Mouse (Mus musculus): ENCODE measurements around the gene Fastkd3. TPM values are rescaled to one million over a fixed set of nuclear protein-coding genes. Genes with fewer than 3 reads are reported as not detected.
A peak's percentile ranks its signal among the peaks of the same experiment; 100 is the strongest.
"Not testable (repeated sequence)": the region's sequence is repeated elsewhere in the genome, so short reads cannot be mapped to it uniquely, and the experiment has no call there.

The Fastkd3 gene
- polyA plus RNA-seq (2016; fragmentation: Nextera tagmentation; extraction: Ambion mirVana), result 26.8 and 34.9 TPM in 2 replicates

GRCm38 (mm10) chr13:68581747-68582516 lies at the start of gene Fastkd3, which contains the start of gene Mtrr:
TSS of gene Fastkd3 (plus strand) at chr13:68582234.
TSS of gene Mtrr (minus strand) at chr13:68582149.
- peak within 1 kb of the TSS; percentile 74 for H3K27ac ChIP-seq
- H3K36me3 ChIP-seq, result peaks cover 45% of the 10 kb centered on the region
- no peaks in the 10 kb centered on the region for H3K9me3 ChIP-seq (replicated peaks)
- under 1% methylated on average over 75 of the region's 81 CpGs for WGBS
- H3K9ac ChIP-seq, result peak within 1 kb of the TSS; percentile 81
- peak; percentile 100 for ATAC-seq (ENCODE audit: low FRiP score)
- no peaks in the 10 kb centered on the region for H3K27me3 ChIP-seq
- H3K4me1 ChIP-seq, result peaks cover 10% of the 10 kb centered on the region
- peak within 1 kb of the TSS; percentile 79 for H3K4me3 ChIP-seq
- peak within 1 kb of the TSS; percentile 76 for H3K4me2 ChIP-seq (replicated peaks)

GRCm38 (mm10) chr13:68553391-68553790 lies 28.6 kb upstream of the Fastkd3 start:
- H3K36me3 ChIP-seq; H3K9me3 ChIP-seq (replicated peaks); H3K4me2 ChIP-seq (replicated peaks); H3K4me1 ChIP-seq; H3K27ac ChIP-seq; H3K4me3 ChIP-seq; H3K9ac ChIP-seq; H3K27me3 ChIP-seq: not testable (repeated sequence)
- WGBS, result 20% methylated on average over 6 of the region's 6 CpGs
- 0 out of 2 replicates have a peak, but pooled peaks have one; percentile 43 for ATAC-seq (ENCODE audit: low FRiP score)

GRCm38 (mm10) chr13:68568110-68568509 lies 13.9 kb upstream of the Fastkd3 start:
- Histone ChIP-seq H3K27ac (no peak overlapping the region), H3K4me3 (no peak overlapping the region), H3K9ac (no peak overlapping the region), H3K27me3 (no peaks in the 10 kb centered on the region), H3K4me1 (no peaks in the 10 kb centered on the region), H3K9me3 (replicated peaks) (no peaks in the 10 kb centered on the region), H3K36me3 (peaks cover 69% of the 10 kb centered on the region), H3K4me2 (replicated peaks) (no peak overlapping the region)
- ATAC-seq (ENCODE audit: low FRiP score), result no peak
- WGBS, result 94% methylated on average over 9 of the region's 9 CpGs

GRCm38 (mm10) chr13:68568548-68568947 lies 13.5 kb upstream of the Fastkd3 start:
- H3K4me2 ChIP-seq (replicated peaks), result no peak overlapping the region
- H3K4me3 ChIP-seq, result no peak overlapping the region
- no peaks in the 10 kb centered on the region for H3K4me1 ChIP-seq
- H3K27me3 ChIP-seq, result no peaks in the 10 kb centered on the region
- ATAC-seq (ENCODE audit: low FRiP score), result no peak
- no peaks in the 10 kb centered on the region for H3K9me3 ChIP-seq (replicated peaks)
- peaks cover 65% of the 10 kb centered on the region for H3K36me3 ChIP-seq
- WGBS, result 96% methylated on average over 11 of the region's 11 CpGs
- H3K9ac ChIP-seq, result no peak overlapping the region
- no peak overlapping the region for H3K27ac ChIP-seq

GRCm38 (mm10) chr13:68569589-68570336 lies 12.3 kb upstream of the Fastkd3 start:
- Histone ChIP-seq H3K4me2 (replicated peaks) (no peak overlapping the region), H3K4me3 (no peak overlapping the region), H3K9ac (no peak overlapping the region), H3K9me3 (replicated peaks) (no peaks in the 10 kb centered on the region), H3K27me3 (no peaks in the 10 kb centered on the region), H3K36me3 (peaks cover 56% of the 10 kb centered on the region), H3K27ac (no peak overlapping the region), H3K4me1 (no peaks in the 10 kb centered on the region)
- 0 out of 2 replicates have a peak, but pooled peaks have one; percentile 59 for ATAC-seq (ENCODE audit: low FRiP score)
- 74% methylated on average over 17 of the region's 17 CpGs for WGBS

- ATAC-seq (ENCODE audit: low FRiP score), result no peak
- WGBS, result 94% methylated on average over 19 of the region's 19 CpGs
- Histone ChIP-seq H3K4me1 (no peaks in the 10 kb centered on the region), H3K27me3 (no peaks in the 10 kb centered on the region), H3K36me3 (peaks cover 52% of the 10 kb centered on the region), H3K9me3 (replicated peaks) (no peaks in the 10 kb centered on the region), H3K4me3 (no peak overlapping the region), H3K27ac (no peak overlapping the region), H3K9ac (no peak overlapping the region), H3K4me2 (replicated peaks) (no peak overlapping the region)
Observed at GRCm38 (mm10) chr13:68572247-68572646, 9.8 kb upstream of the Fastkd3 start.

- 69% methylated on average over 10 of the region's 10 CpGs for WGBS
- Histone ChIP-seq H3K36me3 (peaks cover 50% of the 10 kb centered on the region), H3K27me3 (no peaks in the 10 kb centered on the region), H3K27ac (no peak overlapping the region; the same call in 1 of the 2 replicates), H3K9ac (no peak overlapping the region), H3K4me1 (no peaks in the 10 kb centered on the region), H3K4me3 (no peak overlapping the region), H3K4me2 (replicated peaks) (no peak overlapping the region), H3K9me3 (replicated peaks) (no peaks in the 10 kb centered on the region)
- ATAC-seq (ENCODE audit: low FRiP score), result no peak
Observed at GRCm38 (mm10) chr13:68572966-68573913, 8.8 kb upstream of the Fastkd3 start.

GRCm38 (mm10) chr13:68574398-68574797 lies 7.6 kb upstream of the Fastkd3 start:
- ATAC-seq (ENCODE audit: low FRiP score), result no peak
- no peaks in the 10 kb centered on the region for H3K27me3 ChIP-seq
- 80% methylated on average over 4 of the region's 4 CpGs for whole genome bisulfite sequencing
- no peak overlapping the region for H3K4me2 ChIP-seq (replicated peaks)
- no peak overlapping the region for H3K9ac ChIP-seq
- H3K9me3 ChIP-seq (replicated peaks), result no peaks in the 10 kb centered on the region
- no peak overlapping the region for H3K27ac ChIP-seq
- H3K4me1 ChIP-seq, result no peaks in the 10 kb centered on the region
- peaks cover 53% of the 10 kb centered on the region for H3K36me3 ChIP-seq
- H3K4me3 ChIP-seq, result no peak overlapping the region

GRCm38 (mm10) chr13:68577945-68578344 lies 4.1 kb upstream of the Fastkd3 start:
- H3K27ac ChIP-seq, result no peak overlapping the region
- WGBS, result 93% methylated on average over 7 of the region's 7 CpGs
- H3K9ac ChIP-seq, result no peak overlapping the region
- H3K4me2 ChIP-seq (replicated peaks), result no peak overlapping the region
- no peaks in the 10 kb centered on the region for H3K9me3 ChIP-seq (replicated peaks)
- H3K4me3 ChIP-seq, result no peak overlapping the region
- H3K36me3 ChIP-seq, result peaks cover 31% of the 10 kb centered on the region
- peaks cover 8% of the 10 kb centered on the region for H3K4me1 ChIP-seq
- ATAC-seq (ENCODE audit: low FRiP score), result no peak
- no peaks in the 10 kb centered on the region for H3K27me3 ChIP-seq

GRCm38 (mm10) chr13:68581086-68581740 lies 821 bp upstream of the Fastkd3 start:
- Histone ChIP-seq H3K27ac (no peak overlapping the region; the same call in 1 of the 2 replicates), H3K4me3 (peak overlapping the region; percentile 79), H3K27me3 (no peaks in the 10 kb centered on the region), H3K36me3 (peaks cover 48% of the 10 kb centered on the region), H3K9ac (peak overlapping the region; percentile 81), H3K4me2 (replicated peaks) (peak overlapping the region; percentile 76), H3K4me1 (peaks cover 10% of the 10 kb centered on the region), H3K9me3 (replicated peaks) (no peaks in the 10 kb centered on the region)
- ATAC-seq (ENCODE audit: low FRiP score), result no peak; the same call in 1 of the 2 replicates
- WGBS, result 30% methylated on average over 14 of the region's 14 CpGs

- Histone ChIP-seq H3K9me3 (replicated peaks) (no peaks in the 10 kb centered on the region), H3K4me2 (replicated peaks) (peak overlapping the region; percentile 76), H3K9ac (peak overlapping the region; percentile 81), H3K27ac (peak overlapping the region; percentile 70; the same call in 1 of the 2 replicates), H3K4me1 (peaks cover 10% of the 10 kb centered on the region), H3K4me3 (peak overlapping the region; percentile 79), H3K27me3 (no peaks in the 10 kb centered on the region), H3K36me3 (peaks cover 45% of the 10 kb centered on the region)
- 0% methylated on average over 11 of the region's 11 CpGs for WGBS
- no peak; the same call in 1 of the 2 replicates for ATAC-seq (ENCODE audit: low FRiP score)
Observed at GRCm38 (mm10) chr13:68582517-68582780, 415 bp downstream of the Fastkd3 start.

Measured in hindbrain, embryonic 12.5 days (tissue).